Mouse (Mus musculus) lung, adult 2 months (tissue): Measurements from ENCODE around the gene Atg16l1. TPM values are rescaled to one million over a fixed set of nuclear protein-coding genes. Genes with fewer than 3 reads are reported as not detected.
"Not testable (repeated sequence)": the region's sequence is repeated elsewhere in the genome, so short reads cannot be mapped to it uniquely, and the experiment has no call there.

Experiments used
- DNase-seq: peaks from one replicate; pipeline ENCODE4 v3.0.0; 2022
- H3K4me1 ChIP-seq: fragments of 200-500 bp; 2 replicates; pipeline ENCODE4 v1.6.1; 2011; ENCODE audit warnings: low read length; ENCODE audit not compliant: control insufficient read depth, insufficient read depth
- H3K4me3 ChIP-seq: fragments of 200-500 bp; replicated peaks from 2 replicates; pipeline ENCODE3; 2011; ENCODE audit warnings: low read depth, mild to moderate bottlenecking, control low read depth, low read length; ENCODE audit errors: extremely low read depth
- CTCF ChIP-seq: fragments of 200-500 bp; IDR thresholded peaks from 2 replicates; pipeline ENCODE4 v1.5.1; 2011; ENCODE audit warnings: mild to moderate bottlenecking, low read length, control low read depth; ENCODE audit not compliant: insufficient read depth
- POLR2A ChIP-seq: fragments of 200-500 bp; IDR thresholded peaks from 2 replicates; pipeline ENCODE4 v1.6.1; 2011; ENCODE audit warnings: low read depth, mild to moderate bottlenecking, control low read depth, low read length, borderline replicate concordance; ENCODE audit errors: extremely low read depth
- WGBS: fragments of 180-500 bp; shearing (Covaris S2); methylation state at CpG from one replicate; pipeline ENCODE4 v1.1.7; 2018; 5-methylcytosine and 5-hydroxymethylcytosine counted together
- polyA plus RNA-seq: library from polyadenylated mRNA; depleted of rRNA; stranded (reverse); fragments of >200 nt; gene quantifications from 2 replicates; pipeline ENCODE4 v1.2.3, GENCODE M21; 2012; rRNA removed

Atg16l1 gene
- polyA plus RNA-seq, 1 experiment: 22.8 TPM

DNA sequence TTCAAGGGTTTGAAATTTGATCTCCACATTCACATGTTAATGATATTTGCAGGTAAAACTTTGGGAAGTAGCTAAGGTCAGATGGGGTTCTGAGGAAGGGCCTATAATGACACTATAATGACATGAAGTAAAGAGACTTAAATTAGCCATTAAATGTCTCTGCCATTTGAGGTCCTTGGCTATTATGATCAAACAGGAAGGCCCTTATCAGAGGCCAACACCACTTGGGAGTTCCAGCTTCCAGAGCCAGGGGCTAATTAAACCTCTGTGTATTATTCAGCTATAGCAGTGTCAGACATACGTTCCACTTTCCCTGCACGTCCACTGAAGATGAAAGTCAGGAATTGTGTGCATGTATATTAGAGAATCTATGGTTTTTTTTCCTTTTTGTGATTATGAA lies 70.8 kb downstream of the Atg16l1 start:
- no peak overlapping the region for H3K4me3 ChIP-seq
- H3K4me1 ChIP-seq: no peaks in the 10 kb centered on the region
- 81% methylated on average over 2 of the region's 2 CpGs for WGBS
- no peak for DNase-seq
- TF ChIP-seq CTCF (no peak), POLR2A (no peak)

DNA sequence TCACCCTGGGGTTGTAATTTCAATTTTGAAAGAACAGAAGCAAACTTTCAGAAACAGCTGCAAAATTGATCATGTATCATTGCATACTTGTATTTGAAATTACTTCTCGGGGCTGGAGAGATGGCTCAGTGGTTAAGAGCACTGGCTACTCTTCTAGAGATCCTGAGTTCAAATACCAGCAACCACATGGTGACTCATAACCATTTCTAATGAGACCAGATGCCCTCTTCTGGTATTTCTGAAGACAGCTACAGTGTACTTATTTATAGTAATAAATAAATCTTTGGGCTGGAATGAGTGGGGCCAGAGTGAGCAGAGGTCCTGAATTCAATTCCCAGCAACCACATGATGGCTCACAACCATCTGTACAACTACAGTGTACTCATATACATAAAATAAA lies 71.8 kb downstream of the Atg16l1 start:
- not testable (repeated sequence) for H3K4me3 ChIP-seq, H3K4me1 ChIP-seq, DNase-seq
- WGBS: 89% methylated on average over 1 of the region's 1 CpGs

DNA sequence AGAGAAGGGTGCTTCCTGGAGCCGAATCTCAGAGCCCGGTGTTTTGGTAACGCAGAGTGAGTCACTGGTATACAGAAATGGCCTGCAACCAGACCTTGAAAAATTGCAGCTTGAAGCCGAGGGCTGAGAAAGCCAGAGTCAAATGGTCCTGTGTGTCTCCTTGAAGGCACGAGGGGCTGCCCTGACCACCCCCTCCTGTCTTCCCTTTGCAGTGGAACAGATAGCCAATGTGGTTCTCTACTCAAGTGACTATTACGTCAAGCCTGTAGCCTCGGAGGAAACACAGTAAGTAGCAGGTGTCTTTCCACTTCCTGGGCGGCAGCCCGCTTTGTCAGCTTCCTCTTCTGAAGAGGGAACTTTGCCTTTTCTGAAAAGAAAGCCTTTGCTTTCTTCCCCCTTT lies 72.5 kb downstream of the Atg16l1 start:
- H3K4me3 ChIP-seq: no peak overlapping the region
- DNase-seq: no peak

DNA sequence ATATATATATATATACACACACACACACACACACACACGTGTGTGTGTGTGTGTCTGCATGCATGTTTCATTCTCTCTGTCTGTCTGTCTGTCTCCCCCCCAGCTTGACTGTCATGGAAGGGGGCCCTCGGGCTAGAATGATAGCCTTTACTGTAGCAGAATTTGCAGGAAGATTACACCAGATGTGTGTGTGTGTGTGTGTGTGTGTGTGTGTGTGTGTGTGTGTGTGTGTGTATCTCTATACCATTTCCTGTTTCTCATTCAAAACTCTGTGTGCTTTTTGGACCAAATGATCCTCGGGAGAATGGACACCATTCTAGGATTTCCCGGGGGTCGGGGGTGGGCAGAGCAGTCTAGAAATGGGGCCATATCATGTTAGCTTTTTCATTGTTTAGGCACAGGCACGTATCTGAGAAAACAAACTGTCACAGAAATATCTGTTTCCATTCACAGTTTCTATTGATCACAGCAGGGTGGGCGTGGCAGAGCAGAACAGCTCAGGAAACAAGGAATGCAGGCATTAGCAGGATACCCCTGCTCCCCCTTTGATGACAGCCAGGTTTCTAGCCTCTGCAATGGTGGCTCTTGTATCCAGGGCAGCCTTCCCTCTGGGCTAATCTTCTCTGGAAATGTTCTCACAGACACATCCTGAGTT lies 73.4 kb downstream of the Atg16l1 start:
- Histone ChIP-seq H3K4me1 (no peaks in the 10 kb centered on the region), H3K4me3 (no peak overlapping the region)
- 42% methylated on average over 7 of the region's 7 CpGs for WGBS
- no peak for DNase-seq
- TF ChIP-seq POLR2A: no peak
- no peak for TF ChIP-seq CTCF

More for the DNA sequence above, 72.5 kb downstream of the Atg16l1 start:
- TF ChIP-seq CTCF (no peak), POLR2A (0 out of 2 replicates have a peak, but pooled peaks have one; percentile 18)
- WGBS: 41% methylated on average over 9 of the region's 9 CpGs
- H3K4me1 ChIP-seq: no peaks in the 10 kb centered on the region

DNA sequence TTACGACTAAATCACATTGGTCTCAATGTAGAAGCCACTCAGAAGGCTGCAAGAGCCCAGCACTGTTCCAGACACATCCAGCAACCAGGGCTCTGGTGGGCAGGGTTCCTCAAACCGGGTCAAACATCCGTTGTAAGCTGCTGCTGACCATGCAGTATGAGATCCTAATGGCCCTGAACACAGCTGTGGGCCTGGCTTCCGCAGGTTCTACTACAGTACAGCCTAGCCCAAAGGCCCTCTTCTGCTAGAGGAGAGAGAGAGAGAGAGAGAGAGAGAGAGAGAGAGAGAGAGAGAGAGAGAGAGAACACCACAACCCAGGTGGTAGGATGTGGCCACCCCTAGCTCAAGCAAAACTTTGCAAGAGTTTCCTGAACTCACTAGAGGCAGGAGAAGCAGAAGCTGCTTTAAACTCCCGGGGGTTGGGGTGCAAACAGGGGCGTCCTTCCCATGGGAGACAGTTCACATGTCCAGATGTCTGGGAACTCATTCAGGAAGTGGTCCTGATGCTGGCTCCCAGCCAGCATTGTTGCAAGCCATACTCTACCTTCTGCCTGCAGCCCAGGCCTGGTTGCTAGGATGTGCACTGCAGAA lies 74.0 kb downstream of the Atg16l1 start:
- no peak overlapping the region for H3K4me3 ChIP-seq
- H3K4me1 ChIP-seq: no peaks in the 10 kb centered on the region
- WGBS: 36% methylated on average over 6 of the region's 6 CpGs
- DNase-seq: no peak
- TF ChIP-seq POLR2A (no peak), CTCF (no peak)

- Histone ChIP-seq H3K4me3 (no peak overlapping the region), H3K4me1 (no peaks in the 10 kb centered on the region)
- DNase-seq: no peak
- TF ChIP-seq POLR2A: no peak
- no peak for TF ChIP-seq CTCF
- WGBS: 78% methylated on average over 1 of the region's 1 CpGs
Observed at GRCm38 (mm10) chr1:87836453-87836852, 80.8 kb downstream of the Atg16l1 start.

- Histone ChIP-seq H3K4me3 (no peak overlapping the region), H3K4me1 (no peaks in the 10 kb centered on the region)
- 59% methylated on average over 5 of the region's 5 CpGs for WGBS
- no peak for TF ChIP-seq CTCF
- TF ChIP-seq POLR2A: no peak
- DNase-seq: no peak
Observed at GRCm38 (mm10) chr1:87837018-87837417, 81.3 kb downstream of the Atg16l1 start.

DNA sequence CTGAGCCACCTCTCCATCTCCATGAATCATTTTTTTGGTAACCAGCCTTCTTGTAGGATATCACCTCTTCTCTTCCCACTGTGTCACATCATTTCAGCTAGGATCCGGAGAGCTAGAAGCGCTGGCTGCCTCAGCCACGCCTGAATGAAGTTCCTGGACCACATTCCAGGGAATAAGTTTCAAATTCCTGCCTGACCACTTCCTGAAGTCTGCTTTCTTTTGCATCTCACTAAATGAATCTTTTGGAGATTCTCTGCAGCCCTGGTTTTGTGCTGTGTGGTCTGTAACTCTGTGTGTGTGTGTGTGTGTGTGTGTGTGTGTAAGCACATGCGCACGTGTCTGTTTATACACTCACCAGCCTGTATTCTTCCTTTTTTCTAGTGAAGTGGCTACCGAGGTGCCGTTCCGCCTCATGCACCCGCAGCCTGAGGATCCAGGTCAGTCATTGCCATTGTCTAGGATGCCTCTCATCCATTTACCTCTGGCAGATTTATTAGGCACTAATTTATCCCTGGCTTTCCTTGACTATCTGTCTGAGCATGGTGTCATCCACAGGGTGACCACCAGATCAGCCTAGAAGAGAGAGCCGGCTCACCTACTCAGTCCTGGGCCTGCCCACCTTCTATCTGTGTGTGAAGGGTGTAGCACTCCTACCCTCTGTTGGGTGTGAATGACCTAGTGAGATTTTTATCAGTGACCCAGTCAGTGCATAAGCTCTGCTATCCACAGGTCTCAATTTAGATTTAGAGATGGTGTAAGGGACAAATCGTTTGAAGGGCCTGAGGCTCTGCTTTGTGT lies 84.9 kb downstream of the Atg16l1 start:
- H3K4me3 ChIP-seq: no peak overlapping the region
- DNase-seq: no peak
- 61% methylated on average over 11 of the region's 11 CpGs for WGBS
- no peaks in the 10 kb centered on the region for H3K4me1 ChIP-seq
- TF ChIP-seq POLR2A: no peak
- TF ChIP-seq CTCF: no peak

Other genes starting within 250 kb of the Atg16l1 start
- gene Neu2, start 246.0 kb upstream of the Atg16l1 start, polyA plus RNA-seq: 2.7 and 10.1 TPM in 2 replicates
- 7.2 and 7.4 TPM in 2 replicates for gene Ngef, start 182.0 kb upstream of the Atg16l1 start, polyA plus RNA-seq
- 86.5 and 123 TPM in 2 replicates for gene Inpp5d, start 135.6 kb upstream of the Atg16l1 start, polyA plus RNA-seq
- 0.38 and 0.86 TPM in 2 replicates for gene Sag, start 47.8 kb downstream of the Atg16l1 start, polyA plus RNA-seq
- 28.5 and 36.9 TPM in 2 replicates for gene Dgkd, start 97.4 kb downstream of the Atg16l1 start, polyA plus RNA-seq